Mouse (Mus musculus) liver, embryonic 11.5 days (tissue): ENCODE data around the gene Eif3c. TPM values are rescaled to one million over a fixed set of nuclear protein-coding genes. Genes with fewer than 3 reads are reported as not detected.

Experiments used
- ATAC-seq: fragments of 200-750 bp; cut with Nextera tagmentation; replicated peaks from 2 replicates; pipeline ENCODE4 v1.8.0; 2017; ENCODE audit warnings: moderate number of reproducible peaks, mild to moderate bottlenecking, moderate TSS enrichment, moderate library complexity; ENCODE audit not compliant: low FRiP score
- DNase-seq: peaks from one replicate; pipeline ENCODE4 v3.0.0-alpha.2; 2017; ENCODE audit warnings: low spot score
- H3K27ac ChIP-seq: fragments of 300-500 bp; sonication (generic); 2 replicates; pipeline ENCODE4 v1.5.1; 2014; ENCODE audit warnings: mild to moderate bottlenecking, low read depth, low read length, control low read depth
- H3K27me3 ChIP-seq: fragments of 300-500 bp; sonication (generic); replicated peaks from 2 replicates; pipeline ENCODE4 v1.6.1; 2014; ENCODE audit warnings: low read length, mixed read lengths; ENCODE audit not compliant: control insufficient read depth, insufficient read depth
- H3K36me3 ChIP-seq: fragments of 300-500 bp; sonication (generic); 2 replicates; pipeline ENCODE4 v1.6.1; 2014; ENCODE audit warnings: mild to moderate bottlenecking, low read length, moderate library complexity, mixed read lengths; ENCODE audit not compliant: control insufficient read depth, insufficient read depth
- H3K4me1 ChIP-seq: fragments of 300-500 bp; sonication (generic); replicated peaks from 2 replicates; pipeline ENCODE4 v1.6.1; 2014; ENCODE audit warnings: low read length, mixed read lengths; ENCODE audit not compliant: control insufficient read depth, insufficient read depth
- H3K4me2 ChIP-seq: fragments of 300-500 bp; sonication (generic); 2 replicates; pipeline ENCODE4 v1.6.1; 2014; ENCODE audit warnings: mild to moderate bottlenecking, control low read depth, moderate library complexity
- H3K4me3 ChIP-seq: fragments of 300-500 bp; sonication (generic); 2 replicates; pipeline ENCODE4 v1.5.1; 2014; ENCODE audit warnings: low read depth, low read length, control low read depth
- H3K9ac ChIP-seq: fragments of 300-500 bp; sonication (generic); 2 replicates; pipeline ENCODE4 v1.6.1; 2014; ENCODE audit warnings: low read depth, low read length, control low read depth
- H3K9me3 ChIP-seq: fragments of 300-500 bp; sonication (generic); 2 replicates; pipeline ENCODE4 v1.6.1; 2016; ENCODE audit warnings: low read length, inconsistent platforms, mixed read lengths; ENCODE audit not compliant: control insufficient read depth
- WGBS: fragments of 180-500 bp; shearing (Covaris S2); extraction: QIAGEN DNeasy Blood & Tissue Kit; methylation state at CpG from one replicate; pipeline ENCODE4 v1.1.7; 2014; 5-methylcytosine and 5-hydroxymethylcytosine counted together
- polyA plus RNA-seq: library from polyadenylated mRNA; unstranded; fragments of >200 nt; fragmentation: Nextera tagmentation; extraction: Ambion mirVana; gene quantifications from 2 replicates; pipeline ENCODE4 v1.2.1, GENCODE M21; 2014

The Eif3c gene
- polyA plus RNA-seq, 1 experiment from 2014 or later: 195 TPM

DNA sequence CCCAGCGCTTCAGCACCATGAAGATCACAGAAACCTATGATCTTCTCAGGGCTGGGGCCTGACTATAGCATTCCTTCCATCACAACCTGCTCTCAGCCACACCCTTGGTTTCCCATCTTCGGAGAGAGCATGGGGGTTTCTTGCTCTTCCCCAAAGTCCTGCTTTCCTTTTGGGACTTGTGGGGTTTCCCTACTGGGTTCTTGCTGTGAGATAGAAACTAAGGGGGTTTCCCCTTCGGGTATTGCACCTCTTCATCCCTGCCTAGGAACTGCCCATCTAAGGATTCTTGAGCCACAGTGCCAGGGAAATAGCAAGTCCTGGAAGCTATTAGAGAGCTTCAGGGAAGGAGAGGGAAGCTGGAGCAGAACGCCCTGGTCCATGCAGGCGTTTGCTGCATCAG lies 29.7 kb upstream of the Eif3c start:
- DNase-seq (no peak), ATAC-seq (no peak)
- no peak overlapping the region for H3K4me2 ChIP-seq
- H3K36me3 ChIP-seq: no peaks in the 10 kb centered on the region
- WGBS: 78% methylated on average over 5 of the region's 5 CpGs
- no peaks in the 10 kb centered on the region for H3K4me1 ChIP-seq
- no peak overlapping the region for H3K27ac ChIP-seq
- no peaks in the 10 kb centered on the region for H3K27me3 ChIP-seq
- no peaks in the 10 kb centered on the region for H3K9me3 ChIP-seq
- no peak overlapping the region for H3K9ac ChIP-seq
- H3K4me3 ChIP-seq: no peak overlapping the region

DNA sequence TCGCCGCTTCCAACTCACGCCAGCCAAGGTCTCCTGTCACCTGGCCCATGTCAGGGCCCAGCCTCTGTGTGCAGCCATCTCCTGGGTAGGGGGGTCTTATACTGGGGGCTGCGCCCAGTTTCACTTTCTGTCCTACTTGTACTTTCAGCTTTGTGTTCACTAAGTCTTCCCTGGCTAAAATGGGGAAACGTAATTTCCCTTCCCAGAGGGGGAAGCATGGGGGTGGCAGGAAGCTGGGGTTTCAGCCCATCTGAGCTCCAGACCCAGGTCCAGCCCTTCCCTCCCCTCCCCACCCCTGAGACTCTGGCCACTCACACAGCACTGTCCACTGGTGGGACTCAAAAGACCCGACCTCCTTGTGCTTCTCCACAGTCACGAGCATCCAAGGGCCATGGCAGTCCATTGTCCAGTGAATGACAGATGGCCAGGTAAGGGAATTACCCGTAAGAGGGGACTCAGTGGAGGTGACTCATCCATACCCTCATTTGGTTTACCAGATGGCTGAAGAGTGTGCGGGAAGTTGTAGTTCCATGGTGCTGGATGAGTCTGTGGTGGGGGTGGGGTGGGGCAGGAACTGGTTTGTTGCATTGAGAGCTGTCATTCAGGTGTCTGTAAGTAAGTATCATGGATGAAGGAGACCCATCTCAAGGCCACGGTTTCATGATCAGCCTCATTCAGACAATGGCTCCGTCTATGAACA lies 28.8 kb upstream of the Eif3c start, which contains the start of gene Il27:
Gene Il27, minus strand, starts transcription at position 80 of the 700 bp plus-strand sequence.
- no peak for DNase-seq
- H3K4me3 ChIP-seq: no peak within 1 kb of the TSS
- WGBS: 72% methylated on average over 11 of the region's 11 CpGs
- H3K27me3 ChIP-seq: no peaks in the 10 kb centered on the region
- no peak for ATAC-seq
- H3K27ac ChIP-seq: no peak within 1 kb of the TSS
- H3K4me1 ChIP-seq: no peaks in the 10 kb centered on the region
- no peaks in the 10 kb centered on the region for H3K9me3 ChIP-seq
- no peak within 1 kb of the TSS for H3K4me2 ChIP-seq
- H3K9ac ChIP-seq: no peak within 1 kb of the TSS
- no peaks in the 10 kb centered on the region for H3K36me3 ChIP-seq

DNA sequence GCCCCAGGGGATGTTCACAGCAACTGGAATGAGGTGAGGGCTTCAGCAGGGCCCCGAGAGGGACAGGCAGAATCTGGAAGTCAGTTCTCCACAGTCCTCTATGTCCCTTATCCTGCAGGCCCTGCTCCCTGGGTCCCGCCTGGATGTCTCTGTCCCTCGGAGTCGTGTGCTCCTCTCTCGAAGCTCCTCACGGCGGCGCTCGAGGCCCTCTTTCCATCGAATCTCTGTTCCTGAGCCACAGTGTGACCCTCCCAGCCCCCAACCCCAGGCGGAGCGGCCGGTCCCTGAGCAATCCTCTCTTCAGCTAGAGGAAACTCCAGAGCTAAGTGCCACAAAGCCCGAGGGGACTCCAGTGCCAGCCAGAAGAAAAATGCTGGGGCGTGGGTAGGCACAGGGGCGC lies 21.6 kb upstream of the Eif3c start:
- Histone ChIP-seq H3K9ac (no peak overlapping the region), H3K27me3 (0 out of 2 replicates have a peak, but pooled peaks cover 3% of the 10 kb centered on the region), H3K4me1 (no peaks in the 10 kb centered on the region), H3K9me3 (no peaks in the 10 kb centered on the region), H3K4me2 (peak overlapping the region; percentile 25), H3K36me3 (no peaks in the 10 kb centered on the region), H3K4me3 (no peak overlapping the region), H3K27ac (no peak overlapping the region)
- peak; percentile 56 for DNase-seq
- 20% methylated on average over 16 of the region's 16 CpGs for WGBS
- ATAC-seq: no peak

DNA sequence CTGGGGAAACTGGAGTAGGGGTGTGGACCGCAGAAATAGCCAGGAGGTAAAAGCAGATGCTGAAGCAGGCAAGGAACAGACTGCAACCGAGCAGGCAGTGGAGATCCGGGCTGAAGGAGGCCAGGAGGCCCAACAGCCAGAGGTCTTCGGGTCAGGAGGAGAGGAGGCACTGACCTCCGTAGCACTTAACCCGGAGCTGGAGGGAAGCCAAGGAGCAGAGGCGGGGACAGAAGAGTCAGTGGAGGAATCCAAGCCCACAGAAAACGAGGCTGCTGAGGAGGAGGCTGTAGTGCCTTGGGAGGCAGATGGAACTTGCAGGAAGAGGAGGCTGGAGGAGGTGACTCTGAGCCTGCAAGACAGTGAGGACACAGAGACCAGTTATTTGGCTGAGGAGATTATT lies 20.6 kb upstream of the Eif3c start:
- Histone ChIP-seq H3K4me3 (no peak overlapping the region), H3K27me3 (0 out of 2 replicates have a peak, but pooled peaks cover 3% of the 10 kb centered on the region), H3K4me2 (no peak overlapping the region), H3K36me3 (no peaks in the 10 kb centered on the region), H3K27ac (no peak overlapping the region), H3K9ac (no peak overlapping the region), H3K9me3 (no peaks in the 10 kb centered on the region), H3K4me1 (no peaks in the 10 kb centered on the region)
- no peak for DNase-seq
- ATAC-seq: no peak
- 55% methylated on average over 8 of the region's 8 CpGs for WGBS

DNA sequence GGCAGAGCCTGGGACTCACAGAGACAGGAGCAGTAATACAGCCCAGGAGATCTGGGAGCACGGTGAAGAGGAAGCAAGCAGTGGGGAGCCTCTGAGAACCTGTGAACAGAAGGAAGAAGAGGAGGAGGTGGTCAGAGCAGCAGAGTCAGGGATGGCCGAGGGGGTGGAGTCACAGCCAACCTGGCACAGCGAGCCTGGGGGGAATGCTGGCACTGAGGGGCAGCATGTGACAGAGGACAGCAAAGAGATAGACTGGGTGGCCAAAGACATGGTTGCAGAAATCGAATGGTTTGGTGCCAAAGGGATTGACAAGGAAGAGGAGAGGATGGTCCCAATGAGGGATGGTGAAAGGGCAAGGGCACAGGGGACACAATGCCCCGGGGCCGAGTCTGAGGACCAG lies 19.5 kb upstream of the Eif3c start, which contains the start of gene Cln3:
Gene Cln3, minus strand, starts transcription at position 101 of the 400 bp plus-strand sequence.
- Histone ChIP-seq H3K4me3 (no peak within 1 kb of the TSS), H3K4me2 (peak within 1 kb of the TSS; percentile 23), H3K9me3 (no peaks in the 10 kb centered on the region), H3K27ac (no peak within 1 kb of the TSS), H3K27me3 (0 out of 2 replicates have a peak, but pooled peaks cover 3% of the 10 kb centered on the region), H3K4me1 (no peaks in the 10 kb centered on the region), H3K36me3 (0 out of 2 replicates have a peak, but pooled peaks cover 3% of the 10 kb centered on the region), H3K9ac (no peak within 1 kb of the TSS; the same call in 1 of the 2 replicates)
- ATAC-seq (no peak), DNase-seq (no peak)
- 64% methylated on average over 6 of the region's 6 CpGs for WGBS

DNA sequence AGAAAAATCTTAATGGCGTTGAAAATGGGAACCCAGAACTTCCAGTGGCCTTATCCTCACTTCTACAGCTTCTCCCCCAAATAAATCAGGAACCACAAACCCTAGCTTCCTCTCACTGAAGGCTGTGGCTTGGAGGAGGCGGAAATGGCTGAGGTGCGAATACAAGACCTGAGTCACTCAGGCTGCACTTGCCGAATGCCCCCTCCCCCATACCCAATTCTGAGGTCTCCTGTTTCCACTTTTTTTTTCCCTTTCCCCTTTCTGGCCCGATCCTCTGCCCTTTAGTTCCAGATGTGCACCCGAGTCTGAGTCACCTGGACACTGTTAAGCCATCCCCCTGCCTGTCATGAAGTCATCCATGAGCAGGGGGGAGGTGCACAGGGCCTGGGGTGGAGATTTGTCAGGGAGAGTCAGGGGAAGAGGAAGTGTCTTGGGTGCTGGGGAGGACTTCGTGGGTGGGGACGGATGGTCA lies 18.3 kb upstream of the Eif3c start, which contains the start of gene Apobr:
Gene Apobr, plus strand, starts transcription at position 437 of the 472 bp plus-strand sequence.
- Histone ChIP-seq H3K27ac (no peak within 1 kb of the TSS), H3K9me3 (no peaks in the 10 kb centered on the region)
- WGBS: 44% methylated on average over 8 of the region's 8 CpGs

DNA sequence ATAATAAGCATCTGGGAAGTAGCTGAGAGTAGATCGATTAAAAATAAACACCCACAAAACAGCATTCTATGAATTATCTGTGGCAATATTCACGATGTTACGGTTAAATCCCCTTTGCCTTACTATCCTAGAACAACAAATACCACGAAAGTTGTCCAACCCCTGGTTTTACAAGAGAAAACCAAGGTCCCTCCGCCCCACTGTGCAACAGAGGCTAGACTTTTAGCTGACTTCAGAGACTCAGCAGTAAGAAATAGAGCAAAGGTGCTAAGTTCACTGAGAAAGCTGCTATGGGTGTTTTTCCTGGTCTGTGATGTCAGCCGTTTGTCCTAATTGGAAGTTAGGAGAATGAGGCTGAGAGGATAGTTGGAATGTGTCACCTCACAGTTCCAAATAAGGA lies 17.6 kb upstream of the Eif3c start:
- peak overlapping the region; percentile 58 for H3K4me3 ChIP-seq
- H3K27ac ChIP-seq: peak overlapping the region; percentile 56; the same call in 1 of the 2 replicates
- DNase-seq: no peak
- H3K36me3 ChIP-seq: 0 out of 2 replicates have a peak, but pooled peaks cover 3% of the 10 kb centered on the region
- H3K27me3 ChIP-seq: 0 out of 2 replicates have a peak, but pooled peaks cover 3% of the 10 kb centered on the region
- peak overlapping the region; percentile 67 for H3K9ac ChIP-seq
- ATAC-seq: no peak
- peak overlapping the region; percentile 79 for H3K4me2 ChIP-seq
- 43% methylated on average over 6 of the region's 6 CpGs for WGBS
- H3K9me3 ChIP-seq: no peaks in the 10 kb centered on the region
- no peaks in the 10 kb centered on the region for H3K4me1 ChIP-seq

More for the DNA sequence above, 18.3 kb upstream of the Eif3c start, which contains the start of gene Apobr:
- Histone ChIP-seq H3K4me3 (0 out of 2 replicates have a peak within 1 kb of the TSS, but pooled peaks have one; percentile 58), H3K36me3 (0 out of 2 replicates have a peak, but pooled peaks cover 3% of the 10 kb centered on the region), H3K9ac (no peak within 1 kb of the TSS; the same call in 1 of the 2 replicates), H3K4me1 (no peaks in the 10 kb centered on the region), H3K27me3 (0 out of 2 replicates have a peak, but pooled peaks cover 3% of the 10 kb centered on the region), H3K4me2 (peak within 1 kb of the TSS; percentile 79)
- no peak for DNase-seq
- no peak for ATAC-seq

DNA sequence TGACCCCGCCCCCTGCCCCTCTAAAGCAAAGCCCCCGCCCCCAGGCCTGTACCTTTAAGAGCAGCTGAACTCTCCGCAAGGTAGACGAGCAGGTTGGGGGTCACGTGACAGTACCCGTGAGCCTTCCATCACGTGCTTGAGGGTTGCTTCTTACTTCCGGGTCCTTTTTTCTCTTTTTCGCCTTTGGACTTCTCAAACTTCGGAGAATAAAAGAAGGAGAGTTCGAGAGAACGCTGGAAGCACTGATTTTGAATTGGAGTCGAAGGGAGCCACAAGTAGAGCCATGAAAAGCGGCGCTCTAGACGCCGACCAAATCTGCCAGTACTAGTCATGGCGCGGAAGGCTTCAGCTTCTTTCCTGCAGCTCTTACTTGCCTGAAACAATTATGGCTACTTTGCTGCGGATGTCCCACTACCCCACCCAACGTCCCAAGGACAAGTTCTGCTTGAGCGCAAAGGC lies 17.1 kb upstream of the Eif3c start:
- H3K4me2 ChIP-seq: peak overlapping the region; percentile 79
- 0 out of 2 replicates have a peak, but pooled peaks cover 3% of the 10 kb centered on the region for H3K27me3 ChIP-seq
- no peaks in the 10 kb centered on the region for H3K9me3 ChIP-seq
- peak overlapping the region; percentile 58 for H3K4me3 ChIP-seq
- DNase-seq: peak; percentile 87
- peak; percentile 84 for ATAC-seq
- no peaks in the 10 kb centered on the region for H3K4me1 ChIP-seq
- 1% methylated on average over 22 of the region's 22 CpGs for WGBS
- peak overlapping the region; percentile 56 for H3K27ac ChIP-seq
- peak overlapping the region; percentile 67 for H3K9ac ChIP-seq
- 0 out of 2 replicates have a peak, but pooled peaks cover 3% of the 10 kb centered on the region for H3K36me3 ChIP-seq
